Mouse (Mus musculus): ENCODE results near the gene Rcc1.

Rcc1 gene

DNA sequence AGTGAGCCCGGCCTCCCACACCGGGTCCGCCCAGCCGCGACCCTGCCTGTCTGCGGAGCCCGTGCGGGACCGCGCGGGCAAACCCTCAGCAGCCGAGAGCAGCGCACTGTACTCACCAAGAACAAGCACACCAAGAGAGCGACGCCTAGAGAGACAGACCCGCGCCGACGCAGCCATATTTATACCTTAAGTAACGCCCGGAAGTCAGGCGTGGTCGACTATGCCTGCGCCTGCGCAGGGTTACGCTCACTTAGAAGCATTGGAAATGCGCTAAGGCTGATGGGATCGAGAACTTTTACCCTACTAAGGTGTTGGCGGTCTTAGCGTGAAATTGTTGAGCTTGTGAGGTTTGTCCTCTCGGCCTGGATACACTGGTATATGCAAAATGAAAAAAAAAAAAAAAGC, at the start of gene Rcc1:
Rcc1 (minus strand) TSS at position 125 of the 405 bp plus-strand sequence.
- WGBS, result under 1% methylated on average over 31 of the region's 31 CpGs

DNA sequence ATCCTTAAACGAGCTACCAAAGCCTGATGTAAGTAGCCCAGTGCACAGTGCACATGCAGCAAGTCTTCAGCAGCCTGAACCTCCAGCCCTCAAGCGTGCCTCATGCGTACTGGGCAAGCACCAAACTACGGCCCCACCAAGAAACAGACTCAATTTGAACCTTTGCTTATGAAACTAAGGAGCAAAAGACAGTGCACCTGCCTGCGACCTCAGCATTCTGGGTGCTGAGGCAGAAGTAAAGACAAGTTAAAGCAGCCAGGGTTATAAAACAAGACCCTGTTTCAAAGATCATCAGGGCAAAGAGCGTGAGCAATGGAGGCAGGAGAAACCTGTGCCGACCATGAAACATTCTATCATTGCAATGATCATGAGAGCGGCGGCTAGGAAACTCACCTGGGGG, 47.6 kb upstream of the Rcc1 start:
- WGBS, result 96% methylated on average over 9 of the region's 9 CpGs

- 67% methylated on average over 5 of the region's 5 CpGs for WGBS
Measured at GRCm38 (mm10) chr4:132398863-132399262, 45.5 kb upstream of the Rcc1 start.

GRCm38 (mm10) chr4:132398045-132398774, 44.8 kb upstream of the Rcc1 start:
- WGBS, result 30% methylated on average over 11 of the region's 11 CpGs

- 92% methylated on average over 3 of the region's 3 CpGs for WGBS
Measured at GRCm38 (mm10) chr4:132397120-132397519, 43.7 kb upstream of the Rcc1 start.

- WGBS, result 97% methylated on average over 7 of the region's 7 CpGs
Measured at GRCm38 (mm10) chr4:132396251-132396650, 42.8 kb upstream of the Rcc1 start.

DNA sequence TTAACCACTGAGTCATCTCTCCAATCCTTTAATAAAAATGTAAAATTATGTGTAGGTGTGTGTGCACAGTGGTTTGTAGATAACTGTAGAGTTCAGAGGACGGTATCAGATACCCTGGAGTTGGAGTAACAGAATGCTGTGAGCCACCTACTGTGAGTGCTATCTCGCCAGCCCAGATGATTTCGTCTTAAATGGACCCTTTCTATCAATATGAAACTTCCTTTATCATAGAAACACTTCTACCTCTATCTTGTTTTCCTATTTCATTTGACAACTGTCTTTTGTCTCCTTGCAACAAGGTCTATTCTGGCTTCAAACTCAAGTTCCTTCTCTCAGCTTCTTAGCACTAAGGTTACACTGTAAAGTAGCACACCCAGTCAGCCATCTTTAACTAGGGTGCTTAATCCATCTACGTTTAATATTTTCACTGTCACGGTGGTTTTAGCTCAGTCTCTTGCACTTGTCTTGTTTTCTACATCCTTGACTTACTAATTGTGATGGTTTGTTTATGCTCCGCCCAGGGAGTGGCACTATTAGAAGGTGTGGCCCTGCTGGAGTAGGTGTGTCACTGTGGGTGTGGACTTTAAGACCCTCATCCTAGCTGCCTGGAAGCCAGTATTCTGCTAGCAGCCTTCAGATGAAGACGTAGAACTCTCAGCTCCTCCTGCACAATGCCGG, 37.8 kb upstream of the Rcc1 start:
- WGBS, result 96% methylated on average over 8 of the region's 8 CpGs

DNA sequence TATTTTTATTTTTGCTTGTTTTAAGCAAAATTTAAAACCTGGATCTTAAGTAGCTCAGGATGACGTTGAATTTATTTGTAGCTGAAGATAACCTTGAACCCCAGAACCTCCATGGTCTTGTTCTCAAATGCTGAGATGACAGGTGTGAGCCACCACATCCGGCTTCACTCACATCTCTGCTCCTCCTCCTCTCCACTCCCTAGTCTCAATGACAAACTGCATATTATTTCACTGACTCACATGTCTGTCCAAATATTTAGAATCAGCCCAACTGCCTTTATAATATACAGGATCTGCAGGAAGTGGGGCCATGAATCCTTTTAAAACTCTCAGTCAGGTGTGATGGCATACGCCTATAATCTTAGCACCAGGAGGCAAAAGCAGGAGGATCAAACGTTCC, 35.9 kb upstream of the Rcc1 start:
- 94% methylated on average over 4 of the region's 4 CpGs for WGBS

DNA sequence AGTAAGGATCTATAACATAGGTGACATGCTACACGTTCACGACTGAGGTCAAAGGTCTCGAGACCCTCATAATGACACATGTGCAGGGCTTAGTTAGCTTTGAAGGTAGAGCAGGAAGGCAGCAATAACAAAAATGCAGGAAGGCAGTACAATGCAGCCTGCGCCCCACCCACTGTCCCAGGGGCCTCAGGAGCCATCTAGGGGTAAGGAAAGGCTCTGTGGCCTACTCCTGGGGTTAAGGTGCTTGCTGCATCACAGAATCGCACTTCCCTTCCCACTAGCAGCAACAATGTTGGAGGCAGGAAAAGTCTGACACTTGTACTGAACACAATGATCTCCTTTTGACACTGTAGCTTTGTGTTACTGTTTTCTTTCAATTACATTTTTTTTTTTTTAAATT, 34.2 kb upstream of the Rcc1 start:
- 73% methylated on average over 5 of the region's 5 CpGs for WGBS

GRCm38 (mm10) chr4:132386846-132387245, 33.4 kb upstream of the Rcc1 start:
- 82% methylated on average over 7 of the region's 7 CpGs for WGBS

DNA sequence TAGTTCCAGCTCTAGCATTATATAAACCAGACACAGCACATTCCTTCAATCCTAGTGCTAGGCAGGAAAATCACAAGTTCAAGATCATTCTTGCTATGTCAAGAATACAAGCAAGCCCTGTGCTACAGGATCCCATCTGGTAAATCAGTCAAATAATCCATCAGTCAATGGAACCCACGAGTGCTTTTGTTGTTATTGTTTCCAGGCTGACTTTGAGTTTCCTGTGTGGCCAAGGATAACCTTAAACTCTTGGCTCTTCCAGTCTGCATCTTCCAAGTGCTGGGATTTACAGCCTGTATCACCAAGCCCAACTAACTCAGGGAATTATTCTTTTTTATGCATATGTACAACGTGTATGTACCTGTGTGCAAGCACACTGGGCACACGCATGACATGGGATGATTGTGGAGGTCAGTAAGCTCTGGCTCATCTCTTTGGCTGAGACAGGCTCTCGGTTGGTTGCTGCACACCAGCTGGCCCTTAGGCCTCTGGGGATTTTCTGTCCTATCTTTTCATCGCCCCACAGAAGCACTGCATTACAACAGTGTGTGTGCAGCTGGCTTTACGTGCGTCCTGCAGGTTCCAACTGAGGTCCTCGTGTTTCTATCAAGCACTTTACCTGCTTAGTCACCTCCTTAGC, 32.5 kb upstream of the Rcc1 start:
- 80% methylated on average over 8 of the region's 8 CpGs for WGBS

DNA sequence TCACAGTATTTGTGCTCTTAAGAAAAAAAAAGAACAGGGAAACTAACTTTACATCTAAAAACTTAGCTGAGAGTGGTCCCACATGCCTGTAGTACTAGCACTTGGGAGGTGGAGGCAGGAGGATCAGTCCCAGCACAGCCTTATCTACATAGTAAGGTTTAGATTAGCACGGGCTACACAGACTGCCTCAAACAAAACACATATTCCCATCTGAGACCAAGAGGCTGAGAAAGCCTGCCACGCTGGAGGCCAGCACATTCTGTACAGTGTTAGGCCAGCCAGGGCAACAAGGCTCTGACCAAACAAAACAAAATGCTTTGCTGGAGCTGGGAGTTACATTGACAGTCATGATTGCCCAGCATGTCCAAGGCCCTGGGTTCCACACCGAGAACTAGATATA, 30.1 kb upstream of the Rcc1 start:
- WGBS, result 92% methylated on average over 3 of the region's 3 CpGs

DNA sequence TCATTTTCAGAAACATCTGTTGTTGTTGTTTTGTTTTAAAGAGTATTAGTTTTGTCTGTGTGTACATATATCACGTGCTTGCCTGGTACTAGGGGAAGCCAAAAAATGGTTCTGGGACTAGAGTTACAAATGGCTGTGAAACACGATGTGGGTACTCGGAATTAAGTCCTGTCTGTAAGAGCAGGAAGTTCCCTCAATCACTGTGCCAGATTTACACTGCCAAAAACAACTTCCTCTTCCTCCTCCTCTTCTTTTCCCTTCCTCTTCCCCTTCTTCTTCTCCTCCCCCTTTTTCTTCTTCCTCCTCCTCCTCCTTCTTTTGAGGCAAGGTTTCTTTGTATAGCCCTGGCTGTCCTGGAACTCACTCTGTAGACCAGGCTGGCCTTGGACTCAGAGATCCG, 28.9 kb upstream of the Rcc1 start:
- WGBS, result 71% methylated on average over 4 of the region's 4 CpGs

DNA sequence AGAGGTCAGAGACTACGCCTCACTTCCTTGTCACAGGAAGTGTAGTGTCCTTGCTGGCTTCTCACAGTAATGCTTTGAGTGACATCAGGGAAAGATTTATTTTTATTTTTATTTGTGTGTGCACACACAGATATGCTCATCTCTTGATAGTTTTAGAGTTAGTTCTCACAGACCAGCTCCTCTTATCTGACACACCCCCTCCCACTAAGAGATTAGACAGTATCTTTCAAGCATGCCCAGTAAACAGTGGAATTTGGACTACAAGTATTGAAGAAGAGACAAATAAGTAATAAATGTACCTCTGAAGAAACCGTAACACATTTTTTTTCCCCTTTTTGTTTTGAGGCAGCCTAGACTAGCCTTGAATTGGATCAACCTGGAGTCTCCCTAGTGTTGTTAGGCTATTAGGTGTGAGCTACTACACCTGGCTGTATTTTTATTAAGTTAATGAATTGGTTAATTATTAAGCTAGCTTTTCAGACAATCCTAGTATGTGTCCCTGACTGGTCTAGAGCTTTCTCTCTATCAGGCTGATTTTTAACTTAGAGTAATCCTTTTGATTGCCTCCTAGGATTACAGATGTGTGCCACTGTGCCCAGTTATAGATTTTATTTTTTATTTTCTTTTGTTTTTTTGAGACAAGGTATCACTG, 27.7 kb upstream of the Rcc1 start:
- WGBS, result 94% methylated on average over 2 of the region's 2 CpGs

- 100% methylated on average over 1 of the region's 1 CpGs for WGBS
Measured at GRCm38 (mm10) chr4:132373820-132374219, 20.4 kb upstream of the Rcc1 start.

DNA sequence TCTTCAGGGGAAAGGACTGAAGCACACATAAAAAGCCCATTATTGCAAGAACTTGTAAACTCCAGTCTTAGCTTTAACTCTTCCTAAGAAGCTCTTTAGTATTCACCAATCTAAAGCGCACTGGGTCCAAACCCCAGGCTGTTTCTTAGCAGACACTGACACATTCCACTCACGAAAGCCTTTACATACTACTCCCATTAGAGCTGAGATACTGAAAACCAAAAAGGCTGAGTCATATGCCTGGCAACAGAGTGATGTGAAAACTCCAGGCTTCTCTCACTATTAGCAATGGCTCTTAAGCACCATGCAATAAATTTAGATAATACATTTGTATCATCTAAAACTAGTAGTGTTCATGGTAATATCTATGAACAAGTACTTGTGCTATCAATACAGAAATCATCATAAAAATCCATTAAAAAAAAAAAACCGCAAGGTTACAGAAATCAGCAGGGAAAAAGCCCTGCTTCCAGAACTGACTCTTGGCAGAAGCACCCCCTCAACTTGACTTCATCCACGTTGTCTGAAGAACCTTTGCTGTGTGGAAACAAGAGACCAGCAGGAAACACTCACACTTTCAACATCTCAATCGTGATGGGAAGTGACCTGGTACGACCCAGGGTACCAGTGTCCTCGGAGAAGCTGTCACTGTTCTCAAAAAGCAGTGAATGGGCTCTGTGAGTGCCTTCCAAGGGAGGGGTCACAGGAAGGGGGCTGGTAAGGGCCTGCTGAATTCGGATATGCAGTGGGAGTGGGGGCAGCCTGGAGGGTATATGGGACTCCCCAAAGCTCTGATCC, 16.7 kb upstream of the Rcc1 start:
- 60% methylated on average over 8 of the region's 8 CpGs for WGBS

- 94% methylated on average over 18 of the region's 18 CpGs for WGBS
Measured at GRCm38 (mm10) chr4:132367480-132368201, 14.2 kb upstream of the Rcc1 start.

DNA sequence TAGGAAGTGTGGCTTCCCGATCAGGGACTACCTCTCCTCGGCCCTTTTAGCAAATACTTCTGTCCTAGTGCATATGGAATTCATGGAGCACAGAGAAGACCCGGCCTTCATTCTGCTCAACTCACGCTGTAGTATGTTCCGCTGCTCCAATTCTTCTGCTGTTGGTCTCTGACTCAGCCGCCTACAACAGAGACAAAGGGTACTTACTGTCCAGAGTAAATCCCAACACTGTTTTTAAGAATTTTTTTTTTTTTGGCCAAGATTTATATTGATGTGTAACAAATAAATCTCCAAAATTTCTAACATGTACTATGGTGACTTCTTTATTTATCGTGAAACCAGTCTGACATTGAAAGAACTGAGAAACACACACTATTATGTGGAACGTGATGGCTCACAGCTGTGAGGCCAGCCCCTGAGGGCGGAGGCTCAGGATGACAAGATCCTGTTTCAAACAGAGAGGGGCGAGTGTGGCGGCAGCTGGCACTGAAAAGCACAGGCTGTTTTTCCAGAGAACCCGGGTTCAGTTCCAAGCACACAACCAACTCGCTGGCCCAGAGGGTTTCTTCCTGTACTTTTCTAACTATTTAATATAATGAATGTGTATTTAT, 12.2 kb upstream of the Rcc1 start:
- 77% methylated on average over 13 of the region's 13 CpGs for WGBS

DNA sequence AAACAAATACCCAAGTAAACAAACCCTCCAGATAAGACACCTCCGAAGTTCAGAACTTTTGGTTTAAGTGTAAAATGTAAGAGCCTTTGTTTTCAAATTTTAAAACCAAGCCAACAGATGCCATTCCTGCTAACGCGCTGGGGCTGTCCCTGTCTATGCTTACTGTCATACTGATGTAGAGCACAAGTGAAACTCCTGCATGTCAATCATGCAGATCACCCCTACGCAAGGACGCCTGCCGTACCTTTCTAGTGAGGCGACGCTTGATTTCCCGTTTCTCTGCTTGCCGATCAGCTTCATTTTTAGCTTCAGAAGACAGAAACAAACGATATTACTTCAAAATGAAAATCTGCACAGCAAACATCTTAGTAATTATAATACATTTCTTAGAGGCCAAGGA, 10.1 kb upstream of the Rcc1 start:
- 91% methylated on average over 11 of the region's 11 CpGs for WGBS

DNA sequence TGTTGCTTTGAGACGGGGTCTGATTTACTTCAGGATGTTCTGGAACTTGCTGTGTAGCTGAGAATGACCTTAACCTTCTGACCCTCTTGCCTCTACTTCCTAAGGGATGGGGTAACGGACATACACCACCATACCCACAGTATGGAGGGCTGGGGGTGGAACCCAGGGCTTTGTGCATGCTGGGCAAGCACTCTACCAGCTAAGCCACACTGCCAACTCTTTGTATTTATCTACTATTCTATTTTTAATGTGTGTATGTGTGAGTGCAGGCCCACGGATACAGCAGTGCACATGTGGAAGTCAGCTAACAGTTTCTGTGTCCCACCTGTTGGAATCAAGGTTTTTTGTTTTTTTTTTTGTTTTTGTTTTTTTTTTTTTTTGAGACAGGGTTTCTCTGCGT, 6.1 kb upstream of the Rcc1 start:
- 92% methylated on average over 4 of the region's 4 CpGs for WGBS

GRCm38 (mm10) chr4:132356170-132356569, 2.8 kb upstream of the Rcc1 start:
- 54% methylated on average over 12 of the region's 12 CpGs for WGBS
